Mouse (Mus musculus): ENCODE measurements around the gene Ppa1. TPM values are rescaled to one million over a fixed set of nuclear protein-coding genes. Genes with fewer than 3 reads are reported as not detected.

Ppa1 gene
- polyA plus RNA-seq, 1 experiment from 2014 or later = 276 TPM

- Histone ChIP-seq H3K36me3 (ENCODE audit: control insufficient read depth, insufficient read depth, low read length) (no peaks in the 10 kb centered on the region), H3K4me3 (ENCODE audit: low read depth, low read length) (peak overlapping the region; percentile 44), H3K27me3 (ENCODE audit: control insufficient read depth, insufficient read depth, low read length) (peaks cover 4% of the 10 kb centered on the region), H3K4me1 (replicated peaks; ENCODE audit: control insufficient read depth, insufficient read depth, low read length) (no peaks in the 10 kb centered on the region), H3K27ac (ENCODE audit: low read depth, low read length) (no peak overlapping the region), H3K9ac (ENCODE audit: low read depth, low read length) (peak overlapping the region; percentile 21), H3K9me3 (ENCODE audit: control insufficient read depth, low read length) (no peaks in the 10 kb centered on the region), H3K4me2 (replicated peaks; ENCODE audit: low read depth, low read length) (peak overlapping the region; percentile 81)
- peak; percentile 30 for ATAC-seq (ENCODE audit: low FRiP score)
- WGBS = 3% methylated on average over 11 of the region's 11 CpGs
- DNase-seq (ENCODE audit: low spot score) = no peak
Measured at GRCm38 (mm10) chr10:61715462-61715837, 67.1 kb downstream of the Ppa1 start.

- no peaks in the 10 kb centered on the region for H3K36me3 ChIP-seq (ENCODE audit: control insufficient read depth, insufficient read depth, low read length)
- peaks cover 4% of the 10 kb centered on the region for H3K27me3 ChIP-seq (ENCODE audit: control insufficient read depth, insufficient read depth, low read length)
- no peak for ATAC-seq (ENCODE audit: low FRiP score)
- H3K9ac ChIP-seq (ENCODE audit: low read depth, low read length) = no peak overlapping the region
- no peaks in the 10 kb centered on the region for H3K4me1 ChIP-seq (replicated peaks; ENCODE audit: control insufficient read depth, insufficient read depth, low read length)
- no peak overlapping the region for H3K4me2 ChIP-seq (replicated peaks; ENCODE audit: low read depth, low read length)
- 73% methylated on average over 7 of the region's 7 CpGs for WGBS
- no peak for DNase-seq (ENCODE audit: low spot score)
- no peak overlapping the region for H3K27ac ChIP-seq (ENCODE audit: low read depth, low read length)
- no peak overlapping the region for H3K4me3 ChIP-seq (ENCODE audit: low read depth, low read length)
- no peaks in the 10 kb centered on the region for H3K9me3 ChIP-seq (ENCODE audit: control insufficient read depth, low read length)
Measured at GRCm38 (mm10) chr10:61715996-61716864, 67.9 kb downstream of the Ppa1 start.

- no peaks in the 10 kb centered on the region for H3K36me3 ChIP-seq (ENCODE audit: control insufficient read depth, insufficient read depth, low read length)
- 89% methylated on average over 12 of the region's 12 CpGs for WGBS
- no peaks in the 10 kb centered on the region for H3K4me1 ChIP-seq (replicated peaks; ENCODE audit: control insufficient read depth, insufficient read depth, low read length)
- no peak overlapping the region for H3K4me2 ChIP-seq (replicated peaks; ENCODE audit: low read depth, low read length)
- no peaks in the 10 kb centered on the region for H3K9me3 ChIP-seq (ENCODE audit: control insufficient read depth, low read length)
- H3K4me3 ChIP-seq (ENCODE audit: low read depth, low read length) = no peak overlapping the region
- ATAC-seq (ENCODE audit: low FRiP score) (no peak), DNase-seq (ENCODE audit: low spot score) (no peak)
- H3K9ac ChIP-seq (ENCODE audit: low read depth, low read length) = no peak overlapping the region
- H3K27me3 ChIP-seq (ENCODE audit: control insufficient read depth, insufficient read depth, low read length) = peaks cover 4% of the 10 kb centered on the region
- H3K27ac ChIP-seq (ENCODE audit: low read depth, low read length) = no peak overlapping the region
Measured at GRCm38 (mm10) chr10:61717406-61718296, 69.3 kb downstream of the Ppa1 start.

GRCm38 (mm10) chr10:61720331-61720730, 72.0 kb downstream of the Ppa1 start:
- H3K9ac ChIP-seq (ENCODE audit: low read depth, low read length) = no peak overlapping the region
- WGBS = 89% methylated on average over 7 of the region's 7 CpGs
- no peak overlapping the region for H3K4me2 ChIP-seq (replicated peaks; ENCODE audit: low read depth, low read length)
- H3K4me1 ChIP-seq (replicated peaks; ENCODE audit: control insufficient read depth, insufficient read depth, low read length) = no peaks in the 10 kb centered on the region
- no peak overlapping the region for H3K27ac ChIP-seq (ENCODE audit: low read depth, low read length)
- no peaks in the 10 kb centered on the region for H3K36me3 ChIP-seq (ENCODE audit: control insufficient read depth, insufficient read depth, low read length)
- ATAC-seq (ENCODE audit: low FRiP score) (no peak), DNase-seq (ENCODE audit: low spot score) (no peak)
- no peak overlapping the region for H3K4me3 ChIP-seq (ENCODE audit: low read depth, low read length)
- H3K27me3 ChIP-seq (ENCODE audit: control insufficient read depth, insufficient read depth, low read length) = peaks cover 4% of the 10 kb centered on the region
- H3K9me3 ChIP-seq (ENCODE audit: control insufficient read depth, low read length) = no peaks in the 10 kb centered on the region

GRCm38 (mm10) chr10:61722215-61722614, 73.9 kb downstream of the Ppa1 start:
- Histone ChIP-seq H3K9me3 (ENCODE audit: control insufficient read depth, low read length) (no peaks in the 10 kb centered on the region), H3K27ac (ENCODE audit: low read depth, low read length) (no peak overlapping the region), H3K4me3 (ENCODE audit: low read depth, low read length) (no peak overlapping the region), H3K27me3 (ENCODE audit: control insufficient read depth, insufficient read depth, low read length) (no peaks in the 10 kb centered on the region), H3K36me3 (ENCODE audit: control insufficient read depth, insufficient read depth, low read length) (no peaks in the 10 kb centered on the region), H3K4me1 (replicated peaks; ENCODE audit: control insufficient read depth, insufficient read depth, low read length) (no peaks in the 10 kb centered on the region), H3K4me2 (replicated peaks; ENCODE audit: low read depth, low read length) (no peak overlapping the region), H3K9ac (ENCODE audit: low read depth, low read length) (no peak overlapping the region)
- ATAC-seq (ENCODE audit: low FRiP score) = no peak
- no peak for DNase-seq (ENCODE audit: low spot score)
- 79% methylated on average over 3 of the region's 3 CpGs for WGBS

- no peaks in the 10 kb centered on the region for H3K36me3 ChIP-seq (ENCODE audit: control insufficient read depth, insufficient read depth, low read length)
- no peaks in the 10 kb centered on the region for H3K27me3 ChIP-seq (ENCODE audit: control insufficient read depth, insufficient read depth, low read length)
- no peak for DNase-seq (ENCODE audit: low spot score)
- H3K9me3 ChIP-seq (ENCODE audit: control insufficient read depth, low read length) = no peaks in the 10 kb centered on the region
- no peak overlapping the region for H3K9ac ChIP-seq (ENCODE audit: low read depth, low read length)
- H3K4me2 ChIP-seq (replicated peaks; ENCODE audit: low read depth, low read length) = no peak overlapping the region
- no peak overlapping the region for H3K27ac ChIP-seq (ENCODE audit: low read depth, low read length)
- WGBS = 76% methylated on average over 6 of the region's 6 CpGs
- no peak overlapping the region for H3K4me3 ChIP-seq (ENCODE audit: low read depth, low read length)
- ATAC-seq (ENCODE audit: low FRiP score) = no peak
- no peaks in the 10 kb centered on the region for H3K4me1 ChIP-seq (replicated peaks; ENCODE audit: control insufficient read depth, insufficient read depth, low read length)
Measured at GRCm38 (mm10) chr10:61723271-61723670, 74.9 kb downstream of the Ppa1 start.

Other genes starting within 250 kb of the Ppa1 start
- gene Nodal, start 230.6 kb upstream of the Ppa1 start, polyA plus RNA-seq (2014; fragmentation: Nextera tagmentation; extraction: Ambion mirVana) = 0.12 TPM in 1 of 2 replicates, not detected in the other
- gene Eif4ebp2, start 195.9 kb upstream of the Ppa1 start, polyA plus RNA-seq (2014; fragmentation: Nextera tagmentation; extraction: Ambion mirVana) = 36.1 and 51.4 TPM in 2 replicates
- 9.5 and 11.4 TPM in 2 replicates for gene Lrrc20, start 172.8 kb upstream of the Ppa1 start, polyA plus RNA-seq (2014; fragmentation: Nextera tagmentation; extraction: Ambion mirVana)
- 0.11 and 0.13 TPM in 2 replicates for gene Npffr1, start 53.1 kb upstream of the Ppa1 start, polyA plus RNA-seq (2014; fragmentation: Nextera tagmentation; extraction: Ambion mirVana)
- gene Sar1a, start 31.7 kb downstream of the Ppa1 start, polyA plus RNA-seq (2014; fragmentation: Nextera tagmentation; extraction: Ambion mirVana) = 246 and 248 TPM in 2 replicates
- gene Tysnd1, start 47.0 kb downstream of the Ppa1 start, polyA plus RNA-seq (2014; fragmentation: Nextera tagmentation; extraction: Ambion mirVana) = 29.6 and 30.7 TPM in 2 replicates
- 5.0 and 6.1 TPM in 2 replicates for gene Aifm2, start 66.7 kb downstream of the Ppa1 start, polyA plus RNA-seq (2014; fragmentation: Nextera tagmentation; extraction: Ambion mirVana)
- gene H2afy2, start 135.6 kb downstream of the Ppa1 start, polyA plus RNA-seq (2014; fragmentation: Nextera tagmentation; extraction: Ambion mirVana) = 235 and 259 TPM in 2 replicates

Data from hindbrain, embryonic 11.5 days (tissue).